Mouse (Mus musculus): ENCODE measurements around the gene Syt14. TPM values are rescaled to one million over a fixed set of nuclear protein-coding genes. Genes with fewer than 3 reads are reported as not detected.

Gene Syt14
- polyA plus RNA-seq, 1 experiment from 2014 or later = 1.5 TPM

DNA sequence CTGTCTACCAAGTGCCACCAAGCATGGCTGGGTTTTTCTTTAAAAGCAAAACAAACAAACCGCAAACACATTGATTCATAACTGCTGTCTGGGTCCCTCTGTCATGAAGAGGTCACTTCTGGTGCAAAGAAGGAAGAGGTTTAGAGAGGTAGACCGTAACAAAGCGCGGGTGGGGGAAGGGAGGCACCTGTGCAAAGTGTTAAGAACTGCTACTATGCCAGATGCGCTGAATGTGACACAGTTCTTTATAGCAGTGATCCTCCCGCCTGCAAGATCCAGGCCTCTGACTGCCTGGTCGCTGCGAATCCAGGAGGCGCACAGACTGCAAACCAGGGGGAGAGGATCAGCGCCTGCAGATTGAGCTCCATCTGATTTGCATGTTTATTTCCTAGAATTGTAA is 179.2 kb downstream of the Syt14 start:
- Histone ChIP-seq H3K9me3 (ENCODE audit: low read length) (no peaks in the 10 kb centered on the region), H3K4me1 (ENCODE audit: insufficient read depth, low read length) (peaks cover 33% of the 10 kb centered on the region), H3K36me3 (ENCODE audit: insufficient read depth, low read length) (no peaks in the 10 kb centered on the region), H3K9ac (replicated peaks; ENCODE audit: low read length) (no peak overlapping the region), H3K27me3 (ENCODE audit: insufficient read depth, low read length) (peaks cover 9% of the 10 kb centered on the region), H3K27ac (ENCODE audit: low read length) (0 out of 2 replicates have a peak overlapping the region, but pooled peaks have one; percentile 93), H3K4me2 (replicated peaks; ENCODE audit: low read depth, low read length) (no peak overlapping the region; the same call in 1 of the 2 replicates), H3K4me3 (ENCODE audit: low read length) (no peak overlapping the region; the same call in 1 of the 2 replicates)
- no peak for ATAC-seq (ENCODE audit: low FRiP score, low TSS enrichment)
- WGBS = 16% methylated on average over 10 of the region's 10 CpGs

- under 1% methylated on average over 57 of the region's 75 CpGs for WGBS
These were observed 179.9 kb downstream of the Syt14 start, which contains the start of gene Sertad4 for GRCm38 (mm10) chr1:192855474-192856230. Gene Sertad4 (minus strand): TSS chr1:192855756.

GRCm38 (mm10) chr1:192854819-192855271 is 180.7 kb downstream of the Syt14 start:
- ATAC-seq (ENCODE audit: low FRiP score, low TSS enrichment) = peak; percentile 57; the same call in 1 of the 2 replicates
- Histone ChIP-seq H3K4me2 (replicated peaks; ENCODE audit: low read depth, low read length) (peak overlapping the region; percentile 93), H3K9me3 (ENCODE audit: low read length) (no peaks in the 10 kb centered on the region), H3K4me3 (ENCODE audit: low read length) (peak overlapping the region; percentile 80), H3K27me3 (ENCODE audit: insufficient read depth, low read length) (peaks cover 9% of the 10 kb centered on the region), H3K4me1 (ENCODE audit: insufficient read depth, low read length) (peaks cover 42% of the 10 kb centered on the region), H3K36me3 (ENCODE audit: insufficient read depth, low read length) (no peaks in the 10 kb centered on the region), H3K9ac (replicated peaks; ENCODE audit: low read length) (peak overlapping the region; percentile 91), H3K27ac (ENCODE audit: low read length) (peak overlapping the region; percentile 93)
- WGBS = under 1% methylated on average over 44 of the region's 45 CpGs

More at GRCm38 (mm10) chr1:192855474-192856230, 179.9 kb downstream of the Syt14 start, which contains the start of gene Sertad4:
- H3K4me2 ChIP-seq (replicated peaks; ENCODE audit: low read depth, low read length) = peak within 1 kb of the TSS; percentile 93
- peak within 1 kb of the TSS; percentile 93 for H3K27ac ChIP-seq (ENCODE audit: low read length)
- H3K4me3 ChIP-seq (ENCODE audit: low read length) = peak within 1 kb of the TSS; percentile 80
- H3K27me3 ChIP-seq (ENCODE audit: insufficient read depth, low read length) = peaks cover 9% of the 10 kb centered on the region
- peaks cover 38% of the 10 kb centered on the region for H3K4me1 ChIP-seq (ENCODE audit: insufficient read depth, low read length)
- H3K9ac ChIP-seq (replicated peaks; ENCODE audit: low read length) = peak within 1 kb of the TSS; percentile 91
- ATAC-seq (ENCODE audit: low FRiP score, low TSS enrichment) = peak; percentile 82
- H3K9me3 ChIP-seq (ENCODE audit: low read length) = no peaks in the 10 kb centered on the region
- H3K36me3 ChIP-seq (ENCODE audit: insufficient read depth, low read length) = no peaks in the 10 kb centered on the region

DNA sequence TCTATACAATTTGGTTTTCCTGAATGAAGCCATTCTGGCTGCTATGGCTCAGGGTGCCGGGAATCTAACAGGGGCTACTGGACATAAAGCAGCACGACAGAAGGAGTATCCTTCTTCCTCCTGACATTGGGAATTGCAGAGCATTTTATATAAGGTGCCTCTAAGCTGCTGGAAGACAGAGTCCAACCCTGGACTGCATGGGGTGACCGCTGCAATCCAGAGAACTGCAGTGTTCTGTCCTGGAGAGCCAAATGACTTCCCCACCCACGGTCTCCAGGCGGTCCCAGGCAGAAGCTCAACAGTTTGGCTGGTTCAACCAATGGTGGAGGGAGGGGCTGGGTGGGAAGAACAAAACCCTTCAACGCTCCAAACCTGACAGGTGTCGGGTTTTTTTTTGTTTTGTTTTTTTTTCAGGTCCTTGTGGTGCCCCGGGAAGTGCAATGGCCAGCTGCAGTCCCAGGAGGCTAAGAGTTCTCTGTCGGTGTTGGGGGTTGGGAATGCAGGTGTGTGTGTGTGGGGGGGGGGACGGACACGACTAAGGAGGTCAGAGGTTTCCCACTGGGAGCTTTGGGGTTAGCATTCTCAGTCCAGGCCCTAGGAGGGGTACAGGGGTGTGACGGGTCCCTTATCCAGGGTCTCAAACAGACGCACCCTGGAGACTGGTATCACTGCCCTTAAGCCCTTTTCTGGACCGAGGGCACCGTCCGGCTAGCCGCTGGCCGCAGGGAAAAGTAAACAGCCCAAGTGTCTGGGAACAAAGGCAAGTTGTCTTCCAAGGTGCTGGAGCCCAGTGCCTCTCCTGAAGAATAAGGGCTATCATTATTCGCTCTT is 181.4 kb downstream of the Syt14 start:
- Histone ChIP-seq H3K4me1 (ENCODE audit: insufficient read depth, low read length) (peaks cover 47% of the 10 kb centered on the region), H3K9me3 (ENCODE audit: low read length) (no peaks in the 10 kb centered on the region), H3K27ac (ENCODE audit: low read length) (peak overlapping the region; percentile 93), H3K27me3 (ENCODE audit: insufficient read depth, low read length) (peaks cover 9% of the 10 kb centered on the region), H3K4me3 (ENCODE audit: low read length) (peak overlapping the region; percentile 80), H3K36me3 (ENCODE audit: insufficient read depth, low read length) (peaks cover 3% of the 10 kb centered on the region), H3K9ac (replicated peaks; ENCODE audit: low read length) (peak overlapping the region; percentile 91), H3K4me2 (replicated peaks; ENCODE audit: low read depth, low read length) (peak overlapping the region; percentile 93)
- WGBS = 5% methylated on average over 19 of the region's 19 CpGs
- ATAC-seq (ENCODE audit: low FRiP score, low TSS enrichment) = 0 out of 2 replicates have a peak, but pooled peaks have one; percentile 9

GRCm38 (mm10) chr1:192853429-192853828 is 182.1 kb downstream of the Syt14 start:
- H3K4me3 ChIP-seq (ENCODE audit: low read length) = peak overlapping the region; percentile 80
- peak overlapping the region; percentile 91 for H3K9ac ChIP-seq (replicated peaks; ENCODE audit: low read length)
- H3K36me3 ChIP-seq (ENCODE audit: insufficient read depth, low read length) = peaks cover 8% of the 10 kb centered on the region
- H3K4me2 ChIP-seq (replicated peaks; ENCODE audit: low read depth, low read length) = peak overlapping the region; percentile 93
- 45% methylated on average over 2 of the region's 2 CpGs for WGBS
- peaks cover 9% of the 10 kb centered on the region for H3K27me3 ChIP-seq (ENCODE audit: insufficient read depth, low read length)
- peaks cover 47% of the 10 kb centered on the region for H3K4me1 ChIP-seq (ENCODE audit: insufficient read depth, low read length)
- peak overlapping the region; percentile 93 for H3K27ac ChIP-seq (ENCODE audit: low read length)
- no peaks in the 10 kb centered on the region for H3K9me3 ChIP-seq (ENCODE audit: low read length)
- no peak for ATAC-seq (ENCODE audit: low FRiP score, low TSS enrichment)

DNA sequence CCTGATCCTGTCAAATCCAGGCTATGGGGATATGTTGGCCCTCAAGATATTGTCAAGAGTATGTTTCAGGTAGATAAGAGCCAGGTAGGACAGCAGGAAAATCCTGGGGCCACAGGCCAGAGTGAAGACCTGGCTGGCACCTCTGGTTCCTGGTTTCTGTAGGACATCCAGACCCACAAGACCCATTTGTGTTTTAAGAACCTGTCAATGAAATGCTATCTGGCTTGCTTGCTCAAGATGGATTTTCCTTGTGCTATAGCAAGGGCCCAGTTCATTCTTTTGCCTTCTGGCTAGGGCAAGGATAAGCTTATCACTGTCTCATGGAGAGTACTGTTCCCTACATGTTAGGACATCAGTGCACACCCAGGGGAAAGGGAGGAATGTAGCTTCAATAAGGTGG is 183.5 kb downstream of the Syt14 start:
- Histone ChIP-seq H3K4me1 (ENCODE audit: insufficient read depth, low read length) (peaks cover 47% of the 10 kb centered on the region), H3K27me3 (ENCODE audit: insufficient read depth, low read length) (peaks cover 9% of the 10 kb centered on the region), H3K4me2 (replicated peaks; ENCODE audit: low read depth, low read length) (peak overlapping the region; percentile 2), H3K9ac (replicated peaks; ENCODE audit: low read length) (0 out of 2 replicates have a peak overlapping the region, but pooled peaks have one; percentile 22), H3K4me3 (ENCODE audit: low read length) (no peak overlapping the region), H3K27ac (ENCODE audit: low read length) (peak overlapping the region; percentile 60), H3K9me3 (ENCODE audit: low read length) (no peaks in the 10 kb centered on the region), H3K36me3 (ENCODE audit: insufficient read depth, low read length) (peaks cover 17% of the 10 kb centered on the region)
- no peak for ATAC-seq (ENCODE audit: low FRiP score, low TSS enrichment)

DNA sequence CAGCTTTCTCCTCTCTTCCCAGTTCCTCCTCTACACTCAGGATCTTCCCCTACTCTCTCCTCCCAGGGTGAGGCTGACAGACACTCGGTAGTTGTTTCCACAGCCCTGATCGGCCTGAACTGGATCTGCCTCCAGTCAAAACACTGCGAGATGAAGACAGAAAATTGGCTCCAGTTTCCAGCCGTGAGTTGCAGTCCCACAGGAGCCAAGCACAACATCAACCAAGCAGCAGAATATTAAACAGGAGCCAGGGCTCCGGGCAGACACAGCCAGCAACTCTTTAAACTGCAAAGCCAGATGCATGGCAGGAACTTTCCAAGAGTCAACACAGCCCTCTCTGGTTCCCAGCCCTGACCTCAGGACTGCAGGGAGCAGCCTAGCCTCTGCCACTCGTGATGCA is 183.9 kb downstream of the Syt14 start:
- H3K36me3 ChIP-seq (ENCODE audit: insufficient read depth, low read length) = peaks cover 21% of the 10 kb centered on the region
- WGBS = 10% methylated on average over 6 of the region's 6 CpGs
- peak overlapping the region; percentile 63 for H3K27ac ChIP-seq (ENCODE audit: low read length)
- 0 out of 2 replicates have a peak, but pooled peaks have one; percentile 16 for ATAC-seq (ENCODE audit: low FRiP score, low TSS enrichment)
- peaks cover 9% of the 10 kb centered on the region; the same call in 1 of the 2 replicates for H3K27me3 ChIP-seq (ENCODE audit: insufficient read depth, low read length)
- H3K4me2 ChIP-seq (replicated peaks; ENCODE audit: low read depth, low read length) = peak overlapping the region; percentile 2
- H3K9me3 ChIP-seq (ENCODE audit: low read length) = no peaks in the 10 kb centered on the region
- peak overlapping the region; percentile 22; the same call in 1 of the 2 replicates for H3K9ac ChIP-seq (replicated peaks; ENCODE audit: low read length)
- no peak overlapping the region for H3K4me3 ChIP-seq (ENCODE audit: low read length)
- H3K4me1 ChIP-seq (ENCODE audit: insufficient read depth, low read length) = peaks cover 47% of the 10 kb centered on the region

- peak overlapping the region; percentile 63 for H3K27ac ChIP-seq (ENCODE audit: low read length)
- H3K4me1 ChIP-seq (ENCODE audit: insufficient read depth, low read length) = peaks cover 43% of the 10 kb centered on the region
- peak overlapping the region; percentile 2 for H3K4me2 ChIP-seq (replicated peaks; ENCODE audit: low read depth, low read length)
- no peak overlapping the region for H3K4me3 ChIP-seq (ENCODE audit: low read length)
- H3K27me3 ChIP-seq (ENCODE audit: insufficient read depth, low read length) = peaks cover 9% of the 10 kb centered on the region; the same call in 1 of the 2 replicates
- ATAC-seq (ENCODE audit: low FRiP score, low TSS enrichment) = no peak
- H3K36me3 ChIP-seq (ENCODE audit: insufficient read depth, low read length) = peaks cover 23% of the 10 kb centered on the region
- 10% methylated on average over 2 of the region's 2 CpGs for WGBS
- H3K9me3 ChIP-seq (ENCODE audit: low read length) = no peaks in the 10 kb centered on the region
- peak overlapping the region; percentile 15; the same call in 1 of the 2 replicates for H3K9ac ChIP-seq (replicated peaks; ENCODE audit: low read length)
These were observed 184.4 kb downstream of the Syt14 start for GRCm38 (mm10) chr1:192851126-192851525.

DNA sequence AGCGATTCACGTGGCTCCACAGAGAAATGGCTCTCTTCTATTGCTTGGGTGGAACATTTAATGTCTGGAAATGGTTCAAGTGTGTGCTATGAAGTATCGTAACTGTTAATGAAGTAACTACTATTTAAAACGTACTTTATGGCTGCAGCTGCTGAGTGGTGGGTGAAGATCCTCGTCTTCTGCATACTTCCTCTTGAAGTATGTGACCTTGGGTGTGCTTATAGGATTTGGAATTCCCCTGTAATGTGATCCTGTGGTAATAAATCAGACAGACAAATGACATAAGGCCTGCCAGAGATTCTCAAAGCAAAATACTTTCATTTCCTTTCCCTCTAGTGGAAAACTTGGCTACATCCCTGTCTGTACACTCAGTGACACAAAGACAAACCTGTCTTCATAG is 186.0 kb downstream of the Syt14 start:
- H3K27me3 ChIP-seq (ENCODE audit: insufficient read depth, low read length) = peaks cover 9% of the 10 kb centered on the region; the same call in 1 of the 2 replicates
- no peak overlapping the region for H3K27ac ChIP-seq (ENCODE audit: low read length)
- H3K4me1 ChIP-seq (ENCODE audit: insufficient read depth, low read length) = peaks cover 40% of the 10 kb centered on the region
- no peak overlapping the region for H3K4me3 ChIP-seq (ENCODE audit: low read length)
- peaks cover 36% of the 10 kb centered on the region for H3K36me3 ChIP-seq (ENCODE audit: insufficient read depth, low read length)
- 40% methylated on average over 5 of the region's 5 CpGs for WGBS
- H3K4me2 ChIP-seq (replicated peaks; ENCODE audit: low read depth, low read length) = no peak overlapping the region
- 0 out of 2 replicates have a peak, but pooled peaks have one; percentile 3 for ATAC-seq (ENCODE audit: low FRiP score, low TSS enrichment)
- H3K9ac ChIP-seq (replicated peaks; ENCODE audit: low read length) = no peak overlapping the region
- H3K9me3 ChIP-seq (ENCODE audit: low read length) = no peaks in the 10 kb centered on the region

All from kidney, embryonic 16.5 days (tissue).